Mouse (Mus musculus) brain, embryonic 14.5 days (tissue): ENCODE results near the gene Abtb1.

Experiments
- CTCF ChIP-seq: fragments of 200-500 bp; IDR thresholded peaks from 2 replicates; pipeline ENCODE4 v1.5.1; 2012; ENCODE audit warnings: inconsistent platforms, mild to moderate bottlenecking, moderate library complexity, borderline replicate concordance; ENCODE audit not compliant: insufficient read depth, insufficient read length; ENCODE audit errors: extremely low read depth
- POLR2A ChIP-seq: fragments of 200-500 bp; IDR thresholded peaks from 2 replicates; pipeline ENCODE4 v1.6.1; 2012; ENCODE audit warnings: mild to moderate bottlenecking, inconsistent platforms, borderline replicate concordance; ENCODE audit not compliant: poor library complexity, insufficient read depth, insufficient read length, severe bottlenecking; ENCODE audit errors: extremely low read depth

DNA sequence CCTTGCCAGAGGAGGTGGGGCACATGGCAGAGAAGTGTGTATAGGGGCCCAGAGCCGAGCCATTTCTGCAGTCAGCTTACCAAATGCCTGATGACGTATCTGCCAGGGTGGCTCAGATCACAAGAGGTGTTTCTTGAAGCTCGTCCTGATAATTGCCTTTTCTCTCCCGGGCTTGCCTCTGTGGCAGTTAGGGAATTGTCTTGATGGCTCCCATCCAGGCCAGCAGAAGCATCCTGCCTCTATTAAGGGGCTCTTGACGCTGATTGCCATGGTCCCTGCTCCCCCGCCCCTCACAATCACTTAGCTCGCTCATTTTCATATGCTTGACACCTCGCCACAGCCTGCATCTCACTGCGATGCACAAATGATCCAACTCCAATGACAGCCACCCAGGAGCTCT is 50.5 kb downstream of the Abtb1 start:
- TF ChIP-seq POLR2A: no peak
- TF ChIP-seq CTCF: no peak
